Mouse (Mus musculus): ENCODE results near the gene Fcrls. TPM values are rescaled to one million over a fixed set of nuclear protein-coding genes. Genes with fewer than 3 reads are reported as not detected.

The Fcrls gene
- polyA plus RNA-seq, 1 experiment from 2014 or later, result 9.9 TPM

DNA sequence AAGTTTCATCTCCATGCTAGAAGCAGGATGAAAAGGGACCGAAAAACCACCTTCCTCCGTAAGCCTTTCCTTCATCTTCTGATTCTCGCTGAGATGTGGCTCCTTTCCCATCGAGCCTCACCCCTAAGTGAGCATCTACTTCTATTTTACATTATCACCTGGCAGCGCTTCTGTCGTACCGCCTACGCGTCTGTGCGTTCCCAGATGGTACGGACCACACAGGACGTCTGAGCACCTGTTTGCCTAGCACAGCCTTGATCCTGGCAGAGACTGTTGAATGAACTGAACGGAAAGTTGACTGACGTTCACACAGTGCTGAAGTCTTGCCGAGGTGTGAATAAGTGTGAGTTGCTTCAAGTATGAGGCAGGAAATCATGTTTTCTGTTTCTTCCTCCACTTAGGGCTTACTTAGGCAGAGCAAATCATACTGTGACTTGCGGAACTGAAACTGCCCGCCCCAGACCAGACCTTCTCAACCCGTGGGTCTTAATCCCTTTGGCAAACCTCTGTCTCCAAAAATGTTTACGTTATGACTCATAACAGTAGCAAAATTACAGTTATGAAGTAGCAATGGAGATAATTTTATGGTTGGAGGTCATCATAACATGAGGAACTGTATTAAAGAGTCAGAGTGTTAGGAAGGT, 49.2 kb downstream of the Fcrls start:
- Histone ChIP-seq H3K27ac (replicated peaks) (no peak overlapping the region), H3K4me2 (replicated peaks) (no peak overlapping the region), H3K4me1 (no peaks in the 10 kb centered on the region), H3K27me3 (no peaks in the 10 kb centered on the region), H3K36me3 (no peaks in the 10 kb centered on the region), H3K4me3 (no peak overlapping the region), H3K9me3 (no peaks in the 10 kb centered on the region), H3K9ac (replicated peaks) (no peak overlapping the region)
- no peak for ATAC-seq (ENCODE audit: low FRiP score, low read depth)
- WGBS, result 92% methylated on average over 19 of the region's 19 CpGs

DNA sequence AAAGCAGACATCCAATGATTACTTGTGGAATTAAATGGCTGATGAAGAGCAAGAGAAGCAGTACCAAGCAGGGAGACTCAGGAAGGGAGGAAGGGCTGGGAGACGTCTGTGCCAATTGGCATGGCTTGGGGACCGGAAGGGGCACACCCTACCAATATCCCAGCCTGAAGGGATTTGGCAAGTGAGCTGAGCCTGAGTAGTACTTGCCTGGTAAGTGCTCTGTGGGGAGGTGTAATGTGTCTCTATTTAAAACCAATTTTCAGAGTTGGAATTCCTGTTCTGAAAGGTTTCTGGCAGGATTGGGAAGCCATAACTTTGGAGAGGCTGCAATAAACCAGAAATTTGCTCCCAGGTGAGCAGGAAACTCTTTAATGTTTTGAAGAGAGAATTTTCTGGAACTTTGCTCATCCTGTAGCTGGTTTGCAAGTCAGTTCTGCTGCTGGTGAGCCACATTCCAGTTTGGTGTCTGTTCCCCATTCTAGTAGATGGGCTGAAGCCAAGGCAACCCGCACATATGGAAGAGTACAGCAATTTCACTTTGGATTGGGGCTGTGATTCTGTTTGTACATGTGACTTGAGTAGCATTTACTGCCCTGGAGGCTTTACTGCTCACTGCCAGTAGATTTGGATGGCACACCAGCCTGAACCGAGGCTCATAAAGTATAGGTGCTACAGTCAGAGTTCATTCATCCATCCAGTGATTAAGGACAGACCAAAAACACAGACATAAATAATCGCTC, 57.0 kb downstream of the Fcrls start:
- Histone ChIP-seq H3K36me3 (no peaks in the 10 kb centered on the region), H3K9ac (replicated peaks) (no peak overlapping the region), H3K9me3 (no peaks in the 10 kb centered on the region), H3K27me3 (no peaks in the 10 kb centered on the region), H3K27ac (replicated peaks) (no peak overlapping the region), H3K4me3 (no peak overlapping the region), H3K4me1 (0 out of 2 replicates have a peak, but pooled peaks cover 2% of the 10 kb centered on the region), H3K4me2 (replicated peaks) (no peak overlapping the region)
- no peak for ATAC-seq (ENCODE audit: low FRiP score, low read depth)
- 91% methylated on average over 5 of the region's 5 CpGs for WGBS

Other genes with a start within 250 kb of the Fcrls start
- 12.9 and 13.5 TPM in 2 replicates for gene Kirrel, start 89.0 kb downstream of the Fcrls start, polyA plus RNA-seq (2016; fragmentation: Nextera tagmentation; extraction: Ambion mirVana)
- gene Cd5l, start 94.1 kb upstream of the Fcrls start, polyA plus RNA-seq (2016; fragmentation: Nextera tagmentation; extraction: Ambion mirVana), result 0.14 TPM in 1 of 2 replicates, not detected in the other
- gene Fcrl1, start 112.6 kb upstream of the Fcrls start, polyA plus RNA-seq (2016; fragmentation: Nextera tagmentation; extraction: Ambion mirVana), result 0.14 TPM in 1 of 2 replicates, not detected in the other
- not detected in 2 replicates for gene Fcrl5, start 172.0 kb upstream of the Fcrls start, polyA plus RNA-seq (2016; fragmentation: Nextera tagmentation; extraction: Ambion mirVana)

Measured in midbrain, embryonic 12.5 days (tissue).